Mouse (Mus musculus) 416B (cell line): ENCODE data around the gene Pole2.

Experiments used
- DNase-seq: peaks from one replicate; pipeline ENCODE4 v3.0.0; 2011; ENCODE audit warnings: low read depth

Pole2 gene

DNA sequence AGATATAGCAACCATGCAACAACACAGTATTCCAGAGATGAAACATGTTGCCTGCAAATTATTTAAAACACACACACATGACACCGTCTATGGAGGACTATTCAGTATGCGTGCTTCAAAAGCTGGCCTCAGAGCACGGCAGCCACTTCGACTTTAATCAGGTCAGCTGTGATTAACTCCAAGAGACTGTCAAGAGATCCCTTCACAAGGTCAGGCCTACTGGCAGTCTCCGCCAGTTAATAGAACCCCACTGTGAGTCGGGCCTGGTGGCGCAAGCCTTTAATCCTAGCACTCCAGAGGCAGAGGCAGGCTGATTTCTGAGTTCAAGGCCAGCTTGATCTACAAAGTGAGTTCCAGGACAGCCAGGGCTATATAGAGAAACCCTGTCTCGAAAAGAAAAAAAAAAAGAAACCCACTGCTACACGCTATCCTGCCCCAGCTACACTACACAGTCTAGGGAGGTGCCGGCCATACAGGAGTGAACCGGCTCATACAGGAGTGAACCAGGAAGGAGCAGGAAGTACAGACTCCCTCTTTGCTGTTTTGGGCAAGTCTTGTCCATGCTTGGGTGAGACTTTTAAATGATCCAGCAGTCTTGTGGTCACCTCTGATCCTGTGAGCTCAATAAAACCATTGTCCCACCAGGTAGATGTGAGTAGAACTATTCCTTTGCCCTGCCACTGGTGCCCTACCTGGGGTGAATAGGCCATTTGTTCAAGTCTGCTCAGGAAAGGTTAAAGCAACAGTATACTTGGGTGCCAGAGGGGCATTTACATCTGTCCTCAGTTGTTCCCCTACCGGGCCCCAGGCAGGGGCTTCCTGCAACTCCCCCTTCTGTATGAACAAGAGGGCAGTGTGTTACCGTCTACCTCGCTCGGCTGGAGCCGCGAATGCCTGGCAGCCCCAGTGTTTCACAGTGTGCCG, 17.7 kb downstream of the Pole2 start:
- no peak for DNase-seq

DNA sequence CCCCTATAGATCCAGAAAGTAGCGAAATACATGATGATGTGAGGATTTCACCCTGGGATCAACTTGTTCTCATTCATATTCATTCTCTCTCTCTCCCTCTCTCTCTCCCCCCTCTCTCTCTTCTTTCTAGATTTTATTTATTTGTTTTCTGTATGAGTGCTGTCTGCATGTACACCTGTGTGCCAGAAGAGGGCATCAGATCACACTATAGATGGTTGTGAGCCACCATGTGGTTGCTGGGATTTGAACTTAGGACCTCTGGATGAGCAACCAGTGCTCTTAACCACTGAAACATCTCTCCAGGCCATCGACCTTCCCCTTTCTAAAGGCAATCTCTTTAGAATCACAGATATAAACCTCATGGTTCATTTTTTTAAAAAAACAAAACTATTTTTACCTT, 19.5 kb downstream of the Pole2 start:
- peak; percentile 41 for DNase-seq

DNA sequence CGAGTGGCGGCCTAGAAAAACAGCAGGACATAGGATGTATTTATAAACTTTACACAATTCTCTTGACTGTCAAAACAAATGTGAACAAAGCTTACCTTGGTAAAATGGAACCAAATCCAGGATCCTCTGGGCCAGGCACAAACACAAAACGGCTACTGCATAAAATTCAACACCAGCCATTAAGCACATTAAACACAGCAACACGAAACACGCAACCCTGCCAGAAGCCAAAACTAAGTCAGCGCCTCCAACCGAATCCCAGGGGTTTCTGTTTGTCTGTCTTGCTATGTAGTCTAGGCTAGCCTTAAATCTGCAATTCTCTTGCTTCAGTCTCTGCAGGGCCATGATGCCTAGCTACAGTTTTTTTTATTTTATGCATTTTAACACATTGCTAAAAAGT, 20.1 kb downstream of the Pole2 start:
- DNase-seq = no peak

DNA sequence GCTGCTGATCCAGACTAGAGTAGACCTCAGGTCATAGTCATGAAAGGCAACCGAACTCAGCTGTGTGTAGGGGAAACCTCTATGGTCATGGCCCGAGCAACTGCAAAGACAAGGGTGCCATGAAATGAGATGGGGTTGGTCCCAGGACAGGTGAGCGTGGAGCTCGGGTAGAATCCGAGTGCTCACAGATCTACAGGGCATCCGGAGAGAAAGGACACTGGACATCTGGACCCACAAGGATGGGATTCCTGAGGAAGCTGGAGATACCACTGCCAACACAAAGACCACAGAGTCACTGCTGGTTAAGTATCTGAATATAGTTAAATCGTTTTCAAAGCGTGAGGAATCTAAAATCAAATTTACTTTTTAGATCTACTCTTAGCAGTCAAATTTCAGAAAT, 20.6 kb downstream of the Pole2 start:
- DNase-seq = no peak

DNA sequence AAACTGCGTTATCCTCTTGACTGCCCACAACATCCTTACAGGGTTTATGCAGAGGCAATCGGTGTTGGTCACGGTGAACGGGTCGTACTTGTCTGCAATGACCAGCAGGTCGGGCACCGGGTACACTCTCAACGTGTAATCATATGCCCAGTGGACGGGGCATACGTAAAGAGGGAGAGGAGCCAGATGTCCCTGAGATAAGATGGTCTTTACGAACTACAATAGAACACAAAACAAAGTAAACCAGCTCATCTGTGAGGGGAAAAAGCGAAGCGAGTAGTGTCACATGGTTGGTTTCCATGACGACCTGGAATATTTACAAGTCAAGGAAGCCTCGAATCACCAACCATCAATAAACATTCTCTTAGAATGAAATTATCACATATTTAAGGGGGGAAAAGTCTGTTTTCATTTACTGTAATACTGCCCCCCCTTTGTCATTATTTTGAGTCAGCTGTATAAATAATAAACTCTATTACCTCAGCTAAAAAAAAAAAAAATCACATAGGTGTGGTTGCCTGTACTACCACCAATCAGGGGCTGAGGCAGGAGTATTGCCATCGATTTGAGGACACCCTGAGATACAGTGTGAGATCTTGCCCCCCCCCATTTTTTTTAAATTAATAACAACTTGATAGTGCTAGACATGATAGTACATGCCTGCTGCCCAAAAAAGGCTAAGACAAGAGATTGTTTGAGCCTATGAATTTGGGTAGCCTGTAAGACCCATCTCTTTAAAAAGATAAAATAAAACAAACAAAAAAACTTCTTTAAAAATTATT, 23.8 kb downstream of the Pole2 start, which contains the start of gene Gm49384:
TSS of gene Gm49384 (minus strand) at position 216 of the 782 bp plus-strand sequence.
- no peak for DNase-seq

DNA sequence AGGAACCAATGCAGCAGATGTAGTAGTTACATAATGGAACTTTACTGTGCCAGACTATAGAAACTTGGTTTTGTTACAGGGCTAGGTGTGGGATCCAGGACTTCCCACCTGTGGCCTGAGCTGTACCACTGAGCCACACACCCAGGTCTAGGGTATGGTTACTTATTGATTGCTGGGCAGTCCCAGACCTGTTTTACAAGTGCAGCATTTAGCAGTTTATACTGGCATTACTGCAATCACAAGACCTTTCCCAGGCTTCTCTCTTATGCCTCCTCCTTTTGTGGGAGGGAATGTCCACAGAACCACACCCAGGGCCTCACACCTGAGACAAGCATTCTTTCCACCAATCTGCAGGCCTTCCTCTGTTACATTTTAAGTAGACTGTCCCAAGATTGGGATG, 29.0 kb downstream of the Pole2 start:
- no peak for DNase-seq

DNA sequence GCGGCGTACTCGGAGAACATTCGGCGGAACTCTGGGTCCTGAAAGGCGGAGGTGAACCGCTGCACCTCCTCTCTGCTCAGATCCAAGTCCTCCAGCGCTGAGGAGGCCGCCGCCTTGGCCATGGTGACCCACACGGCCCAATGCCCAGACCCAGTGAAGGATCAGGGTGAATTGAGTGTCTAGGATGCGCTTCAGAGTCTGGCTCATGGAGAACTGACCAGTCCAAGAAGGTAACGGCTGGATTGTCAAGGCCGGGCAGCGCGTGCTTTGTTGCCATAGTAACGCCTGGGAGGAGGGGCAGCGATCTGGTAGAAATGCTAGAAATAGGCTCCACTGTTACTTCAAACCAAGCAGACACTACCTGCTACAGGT, 29.8 kb downstream of the Pole2 start, which contains the start of gene Dnaaf2:
TSS of gene Dnaaf2 (minus strand) at position 266 of the 372 bp plus-strand sequence.
- peak; percentile 75 for DNase-seq

DNA sequence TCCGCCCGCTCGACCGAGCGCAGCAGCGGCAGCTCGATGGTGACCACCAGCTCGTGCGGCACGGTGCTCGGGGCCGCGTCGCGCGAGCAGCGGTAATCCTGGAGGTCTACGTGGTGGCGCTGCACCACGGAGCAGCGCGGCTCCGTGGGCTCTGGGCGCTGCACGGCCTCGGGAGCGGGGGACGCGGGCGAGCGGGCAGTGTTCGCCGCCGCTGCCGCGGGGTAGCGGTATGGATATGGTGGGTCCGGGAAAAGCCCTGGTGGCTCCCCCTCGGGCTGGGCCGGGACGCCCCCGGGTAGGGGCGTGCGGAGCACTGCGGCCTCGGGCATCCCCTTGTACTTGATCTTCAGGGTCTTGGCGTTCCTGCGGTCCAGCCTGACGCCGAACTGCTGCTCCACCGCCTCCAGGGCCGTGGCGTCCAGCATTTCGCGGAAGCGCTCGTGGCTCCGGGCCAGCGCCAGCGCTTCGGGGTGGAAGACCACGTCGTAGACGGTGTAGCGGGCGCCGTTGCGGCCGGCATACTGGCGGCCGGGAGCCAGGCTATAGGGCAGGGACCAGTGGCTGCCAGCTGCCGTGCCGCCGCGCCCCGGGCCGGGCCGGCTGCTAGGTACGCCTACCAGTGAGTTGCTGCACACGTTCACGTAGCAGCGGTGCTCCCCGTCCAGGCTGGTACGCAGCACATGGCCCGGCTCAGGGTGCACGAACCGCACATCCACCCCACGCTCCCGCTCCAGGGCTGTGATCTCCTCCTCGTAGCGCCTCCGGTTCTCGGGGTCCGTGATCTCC, 30.4 kb downstream of the Pole2 start:
- DNase-seq = peak; percentile 57

DNA sequence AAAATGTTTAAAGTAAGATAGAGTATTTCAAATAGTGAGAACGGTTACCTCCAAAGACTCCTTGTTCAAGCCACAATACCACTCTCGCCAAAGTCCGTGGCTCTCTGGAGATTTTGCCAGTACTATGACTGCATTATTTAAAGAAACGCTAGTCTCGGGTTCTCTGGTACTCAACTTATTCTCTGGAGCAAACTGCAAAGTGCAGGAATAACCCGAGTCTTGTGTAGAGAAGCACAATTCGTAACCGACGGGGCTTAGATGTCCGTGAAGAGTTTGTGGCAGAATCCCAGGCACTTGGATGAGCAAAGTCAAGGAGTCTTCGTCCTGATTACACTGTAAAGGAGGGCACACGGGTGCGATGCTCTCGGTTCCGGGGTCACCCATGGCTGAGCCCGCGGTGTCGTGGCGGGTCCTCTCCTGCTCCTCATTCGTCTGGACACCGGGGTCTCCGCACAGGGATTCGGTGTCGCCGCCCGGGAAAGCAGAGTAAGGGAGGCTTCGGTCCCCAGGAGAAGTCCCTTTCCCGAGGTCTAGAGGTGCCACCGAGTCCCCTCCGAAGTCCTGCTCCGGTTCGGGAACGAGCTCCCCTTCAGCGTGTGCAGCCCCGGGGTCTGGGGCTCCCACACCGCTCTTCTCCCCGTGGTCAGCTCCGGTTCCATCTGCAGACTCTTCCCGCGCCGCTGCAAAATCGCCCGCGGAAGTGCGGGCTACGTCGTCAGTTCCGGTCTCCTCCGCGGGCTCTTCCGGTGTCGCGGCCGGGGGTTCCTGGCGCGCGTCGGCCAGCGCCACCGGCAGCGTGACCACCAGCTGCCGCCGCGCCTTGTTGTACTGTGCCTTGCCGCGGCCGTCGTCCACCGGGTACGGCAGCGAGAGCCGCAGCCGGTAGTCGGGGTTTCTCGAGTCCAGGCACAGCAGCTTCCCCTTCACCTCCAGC, 31.3 kb downstream of the Pole2 start, which contains the start of gene Gm49383:
TSS of gene Gm49383 (minus strand) at position 661 of the 934 bp plus-strand sequence.
- DNase-seq = peak; percentile 82

DNA sequence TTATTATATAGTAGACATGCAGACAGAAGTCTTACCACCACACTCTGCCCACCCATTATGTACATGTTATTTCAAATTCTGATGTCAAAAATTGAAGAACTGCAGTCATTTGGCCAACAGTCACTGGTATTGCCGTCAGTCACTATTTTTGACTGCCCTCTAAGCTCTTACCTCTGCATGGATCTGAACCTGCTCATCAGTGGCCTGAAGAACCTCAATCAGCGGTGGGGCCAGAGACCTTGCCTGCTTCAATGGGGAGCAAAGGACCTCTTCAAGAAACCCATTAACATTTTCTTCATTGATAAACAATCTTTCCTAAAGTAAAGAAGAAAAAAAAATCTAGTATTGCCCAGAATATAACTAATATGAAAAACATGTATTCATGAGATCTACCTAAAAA, 35.4 kb downstream of the Pole2 start:
- DNase-seq = no peak

DNA sequence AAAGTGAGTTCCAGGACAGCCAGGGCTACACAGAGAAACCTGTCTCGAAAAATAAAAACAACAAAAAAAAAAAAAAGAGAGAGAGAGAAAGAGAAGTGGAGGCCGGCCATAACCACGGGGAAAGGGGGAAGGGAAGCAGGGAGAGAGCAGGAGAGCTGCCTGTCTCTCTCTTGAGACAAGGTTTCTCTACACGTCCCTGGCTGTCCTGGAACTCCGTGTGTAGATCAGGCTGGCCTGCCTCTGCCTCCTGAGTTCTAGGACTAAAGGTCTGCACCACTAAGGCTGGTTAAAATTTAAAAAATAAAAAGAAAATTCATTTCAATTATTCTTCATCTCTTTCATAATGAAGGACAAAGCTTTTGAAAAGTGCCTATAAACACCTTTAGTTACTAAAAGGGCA, 36.6 kb downstream of the Pole2 start:
- no peak for DNase-seq

DNA sequence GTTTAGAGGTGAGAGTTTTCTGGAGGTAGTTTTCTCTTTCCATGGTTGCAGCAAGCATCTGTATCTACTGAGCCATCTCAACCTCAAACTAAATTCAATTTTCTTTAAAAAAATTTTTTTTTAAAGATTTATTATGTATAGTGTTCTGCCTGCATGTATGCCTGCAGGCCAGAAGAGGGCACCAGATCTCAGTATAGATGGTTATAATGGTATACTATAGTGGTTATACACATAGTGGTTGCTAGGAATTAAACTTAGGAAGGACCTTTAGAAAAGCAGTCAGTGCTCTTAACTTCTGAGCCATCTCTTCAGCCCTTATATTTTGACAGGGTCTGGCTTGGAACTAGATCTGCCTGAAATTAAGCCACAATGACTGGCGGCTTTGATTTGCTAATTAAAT, 37.5 kb downstream of the Pole2 start:
- peak; percentile 43 for DNase-seq

DNA sequence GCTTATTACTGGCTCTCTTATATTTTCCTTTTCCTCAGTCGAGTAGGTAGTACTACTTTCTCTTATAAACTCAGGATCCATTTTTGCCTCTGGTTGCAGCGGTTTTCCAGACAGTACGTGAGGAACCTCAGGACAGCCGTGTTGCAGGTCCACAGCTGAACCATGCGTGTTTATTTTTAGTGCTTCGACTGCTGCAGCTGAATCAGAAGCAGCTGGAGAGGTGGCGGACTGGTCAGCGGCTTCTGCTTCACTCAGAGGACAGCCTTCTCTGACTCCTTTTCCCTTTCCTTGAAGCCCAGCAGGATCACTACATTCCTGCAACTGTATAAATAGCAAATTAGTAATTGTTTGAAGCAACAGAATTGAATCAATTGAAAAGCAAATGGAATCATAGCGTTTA, 37.9 kb downstream of the Pole2 start:
- DNase-seq = no peak

DNA sequence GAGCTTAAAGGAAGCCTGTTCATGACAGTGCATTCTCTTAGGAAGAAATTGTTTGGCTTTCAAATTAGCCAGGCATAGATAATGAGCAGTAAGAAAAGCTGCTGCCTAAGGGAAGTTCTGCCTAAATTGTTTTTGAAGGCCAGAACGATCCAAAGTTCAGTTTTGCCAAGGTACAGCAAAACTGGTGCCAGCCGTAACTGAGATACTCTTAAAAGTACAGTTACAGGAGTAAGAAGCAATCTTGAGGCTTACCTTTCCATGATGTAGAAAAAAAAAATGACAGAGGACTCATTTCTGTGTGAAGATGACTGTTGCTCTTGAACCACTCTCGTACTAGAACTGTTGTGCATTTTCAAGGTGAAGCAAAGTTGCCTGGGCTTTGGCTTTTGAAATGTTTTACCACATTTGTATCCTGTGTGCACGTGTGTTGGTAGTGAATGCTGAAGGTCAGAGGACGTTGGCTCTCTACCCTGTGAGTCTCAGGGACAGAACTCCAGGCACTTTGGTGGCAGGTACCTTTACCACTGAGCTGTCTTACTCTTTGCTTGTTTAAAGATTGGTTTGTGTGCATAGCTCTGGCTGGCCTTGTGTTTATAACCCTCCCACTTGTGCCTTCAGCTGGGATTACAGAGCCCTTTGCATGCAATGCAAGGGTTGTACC, 41.1 kb downstream of the Pole2 start:
- DNase-seq = no peak

DNA sequence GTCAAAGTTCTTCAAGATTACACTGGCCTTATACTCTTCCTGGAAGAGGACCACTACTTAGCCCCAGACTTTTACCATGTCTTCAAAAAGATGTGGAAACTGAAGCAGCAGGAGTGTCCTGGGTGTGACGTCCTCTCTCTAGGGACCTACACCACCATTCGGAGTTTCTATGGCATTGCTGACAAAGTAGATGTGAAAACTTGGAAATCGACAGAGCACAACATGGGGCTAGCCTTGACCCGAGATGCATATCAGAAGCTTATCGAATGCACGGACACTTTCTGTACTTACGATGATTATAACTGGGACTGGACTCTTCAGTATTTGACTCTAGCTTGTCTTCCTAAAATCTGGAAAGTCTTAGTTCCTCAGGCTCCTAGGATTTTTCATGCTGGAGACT, 42.6 kb downstream of the Pole2 start:
- no peak for DNase-seq

DNA sequence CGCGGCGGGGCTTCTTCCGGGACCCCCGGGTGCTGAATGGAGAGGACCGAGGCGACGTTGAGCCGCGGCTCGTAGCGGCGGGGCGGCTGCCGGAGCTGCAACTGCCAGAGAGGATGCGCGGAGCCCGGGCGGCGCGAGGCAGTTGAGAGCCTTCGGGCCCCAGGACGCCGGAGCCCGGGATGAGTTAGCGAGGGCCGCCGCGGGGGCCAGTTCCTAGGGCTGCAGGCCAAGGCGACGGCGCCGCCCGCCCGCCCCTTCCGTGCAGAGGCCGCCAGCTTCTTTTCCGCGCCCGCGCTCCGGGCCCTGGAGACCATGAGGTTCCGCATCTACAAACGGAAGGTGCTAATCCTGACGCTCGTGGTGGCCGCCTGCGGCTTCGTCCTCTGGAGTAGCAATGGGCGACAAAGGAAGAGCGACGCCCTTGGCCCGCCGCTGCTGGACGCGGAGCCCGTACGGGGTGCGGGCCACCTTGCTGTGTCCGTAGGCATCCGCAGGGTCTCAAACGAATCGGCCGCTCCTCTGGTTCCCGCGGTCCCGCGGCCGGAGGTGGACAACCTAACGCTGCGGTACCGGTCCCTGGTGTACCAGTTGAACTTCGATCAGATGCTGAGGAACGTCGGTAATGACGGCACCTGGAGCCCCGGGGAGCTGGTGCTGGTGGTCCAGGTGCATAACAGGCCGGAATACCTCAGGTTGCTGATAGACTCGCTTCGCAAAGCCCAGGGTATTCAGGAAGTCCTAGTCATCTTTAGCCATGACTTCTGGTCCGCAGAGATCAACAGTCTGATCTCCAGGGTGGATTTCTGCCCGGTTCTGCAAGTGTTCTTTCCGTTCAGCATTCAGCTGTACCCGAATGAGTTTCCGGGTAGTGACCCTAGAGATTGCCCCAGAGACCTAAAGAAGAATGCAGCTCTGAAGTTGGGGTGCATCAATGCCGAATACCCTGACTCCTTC, 43.4 kb downstream of the Pole2 start:
- DNase-seq = peak; percentile 59

DNA sequence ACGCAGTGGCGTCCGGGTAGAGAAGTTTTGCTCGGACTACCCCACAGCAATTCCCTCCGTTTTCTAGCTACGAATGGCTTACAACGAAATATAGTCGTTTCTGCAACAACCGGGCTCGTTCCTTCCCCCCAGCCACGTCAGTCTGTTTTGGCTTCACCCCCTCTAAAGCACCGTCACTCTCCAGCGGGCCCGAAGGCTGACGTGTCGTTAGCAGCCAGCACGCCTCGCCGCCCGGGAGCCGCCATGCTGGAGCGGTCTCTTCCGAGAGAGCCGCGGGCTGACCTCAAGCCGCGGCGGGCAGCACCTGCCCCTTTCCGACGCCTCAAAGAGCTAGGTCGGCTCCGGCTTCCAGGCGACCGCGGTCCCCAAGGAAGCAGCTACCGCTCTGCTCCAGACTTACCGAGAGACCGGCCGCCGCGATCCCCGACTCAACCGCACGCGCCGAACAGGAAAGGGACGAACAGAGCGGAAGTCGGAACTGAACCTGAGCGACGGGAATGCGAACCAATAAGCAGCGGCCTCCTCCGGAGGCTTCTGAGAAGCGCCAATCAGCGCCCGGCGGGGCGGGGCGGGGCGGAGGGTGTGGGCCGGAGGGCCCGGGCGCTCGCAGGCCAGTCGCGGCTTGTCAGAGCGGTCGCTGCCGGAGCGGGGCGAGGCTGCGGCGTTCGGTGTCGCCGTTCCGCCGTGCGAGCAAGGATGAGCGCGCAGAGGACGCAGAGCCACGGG, 44.2 kb downstream of the Pole2 start, which contains the start of the genes Rpl36al and Mgat2:
TSS of gene Rpl36al (minus strand) at position 501 of the 726 bp plus-strand sequence.
TSS of gene Mgat2 (plus strand) at position 575 of the 726 bp plus-strand sequence.
- peak; percentile 98 for DNase-seq

DNA sequence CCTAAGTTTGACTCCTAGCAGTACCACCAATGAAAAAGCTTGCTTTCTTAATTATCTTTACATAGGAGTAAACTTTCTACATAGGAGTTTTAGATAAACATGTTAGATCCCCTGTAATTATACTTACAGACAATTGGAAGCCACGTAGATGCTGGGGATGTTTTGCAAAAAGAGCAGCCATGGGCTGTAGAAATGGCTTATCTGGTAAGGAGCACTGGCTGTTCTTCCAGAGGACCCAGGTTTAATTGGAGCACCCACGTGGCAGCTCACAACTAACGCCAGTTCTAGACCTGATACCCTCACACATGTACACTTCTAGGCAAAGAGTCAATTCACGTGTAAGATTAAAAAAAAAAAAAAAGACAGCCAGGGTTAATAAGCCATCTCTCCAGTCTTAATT, 46.2 kb downstream of the Pole2 start:
- DNase-seq = no peak
